Mouse (Mus musculus) T-cell, adult 66 days (primary cell): Measurements from ENCODE around the gene Ripply2. TPM values are rescaled to one million over a fixed set of nuclear protein-coding genes. Genes with fewer than 3 reads are reported as not detected.

ENCODE experiments used
- total RNA-seq, 2 experiments: library from RNA; stranded (reverse); gene quantifications; 3 replicates in 1 of 2; 4 replicates in 1 of 2; pipeline ENCODE4 v1.2.4; 2023

Gene Ripply2
- total RNA-seq, result not detected

GRCm38 (mm10) chr9:87015288-87015937 lies at the start of gene Ripply2:
Ripply2 (plus strand) TSS chr9:87015537.

GRCm38 (mm10) chr9:87021778-87022523 lies 6.6 kb downstream of the Ripply2 start, which contains the start of gene Cyb5r4:
Cyb5r4 (plus strand) TSS chr9:87022014.

Other genes with a start within 250 kb of the Ripply2 start
- not detected for gene Snap91, start 134.9 kb upstream of the Ripply2 start, total RNA-seq
- 10 to 100 TPM; 59.6 to 64.1 TPM for gene Cyb5r4, start 6.5 kb downstream of the Ripply2 start, total RNA-seq
- gene Mrap2, start 128.8 kb downstream of the Ripply2 start, total RNA-seq, result not detected
- gene Cep162, start 240.0 kb downstream of the Ripply2 start, total RNA-seq, result 10 to 100 TPM; 11.2 to 12.3 TPM